Mouse (Mus musculus): ENCODE measurements around the gene Scarf1. TPM values are rescaled to one million over a fixed set of nuclear protein-coding genes. Genes with fewer than 3 reads are reported as not detected.

Scarf1 gene
- total RNA-seq, 2 experiments from 2014 or later: 1.3 TPM

GRCm38 (mm10) chr11:75519834-75520633 lies 6.7 kb downstream of the Scarf1 start:
- Histone ChIP-seq H3K27ac (no peak overlapping the region), H3K4me3 (no peak overlapping the region)
- no peak for DNase-seq (ENCODE audit: low spot score in 2 of 2)
- no peak for TF ChIP-seq CTCF (conservative IDR thresholded peaks at IDR 0.05)

GRCm38 (mm10) chr11:75521609-75522008 lies 8.3 kb downstream of the Scarf1 start:
- Histone ChIP-seq H3K27ac (no peak overlapping the region), H3K4me3 (no peak overlapping the region)
- no peak for DNase-seq (ENCODE audit: low spot score in 2 of 2)
- TF ChIP-seq CTCF (conservative IDR thresholded peaks at IDR 0.05): no peak

GRCm38 (mm10) chr11:75522793-75523192 lies 9.5 kb downstream of the Scarf1 start:
- no peak for TF ChIP-seq CTCF (conservative IDR thresholded peaks at IDR 0.05)
- Histone ChIP-seq H3K27ac (no peak overlapping the region), H3K4me3 (no peak overlapping the region)
- no peak for DNase-seq (ENCODE audit: low spot score in 2 of 2)

- TF ChIP-seq CTCF (conservative IDR thresholded peaks at IDR 0.05): no peak
- no peak for DNase-seq (ENCODE audit: low spot score in 2 of 2)
- no peak overlapping the region for H3K27ac ChIP-seq
- H3K4me3 ChIP-seq: no peak overlapping the region
Observed at GRCm38 (mm10) chr11:75525531-75526125, 12.3 kb downstream of the Scarf1 start.

- TF ChIP-seq CTCF (conservative IDR thresholded peaks at IDR 0.05): no peak
- Histone ChIP-seq H3K4me3 (no peak overlapping the region), H3K27ac (no peak overlapping the region)
- no peak for DNase-seq (ENCODE audit: low spot score in 2 of 2)
Observed at GRCm38 (mm10) chr11:75526943-75527342, 13.6 kb downstream of the Scarf1 start.

- no peak overlapping the region for H3K4me3 ChIP-seq
- TF ChIP-seq CTCF (conservative IDR thresholded peaks at IDR 0.05): no peak
- no peak for DNase-seq (ENCODE audit: low spot score in 2 of 2)
- H3K27ac ChIP-seq: no peak overlapping the region
Observed at GRCm38 (mm10) chr11:75529771-75530170, 16.4 kb downstream of the Scarf1 start.

GRCm38 (mm10) chr11:75530325-75530724 lies 17.0 kb downstream of the Scarf1 start:
- peak overlapping the region; percentile 99 for H3K27ac ChIP-seq
- peak; percentile 99 for TF ChIP-seq CTCF (conservative IDR thresholded peaks at IDR 0.05)
- DNase-seq (ENCODE audit: low spot score in 2 of 2): peak; percentile 94 to 100
- H3K4me3 ChIP-seq: peak overlapping the region; percentile 65

- Histone ChIP-seq H3K4me3 (peak overlapping the region; percentile 65), H3K27ac (peak overlapping the region; percentile 99)
- no peak for DNase-seq (ENCODE audit: low spot score in 2 of 2)
- no peak for TF ChIP-seq CTCF (conservative IDR thresholded peaks at IDR 0.05)
Observed at GRCm38 (mm10) chr11:75530845-75531373, 17.6 kb downstream of the Scarf1 start.

- peak within 1 kb of the TSS; percentile 99 for H3K27ac ChIP-seq
- no peak for TF ChIP-seq CTCF (conservative IDR thresholded peaks at IDR 0.05)
- peak within 1 kb of the TSS; percentile 65 for H3K4me3 ChIP-seq
- DNase-seq (ENCODE audit: low spot score in 2 of 2): peak; percentile 96 to 97
Observed at GRCm38 (mm10) chr11:75531469-75532242, 18.3 kb downstream of the Scarf1 start, which contains the start of gene Slc43a2. Gene Slc43a2, plus strand, starts transcription at chr11:75531694.

- H3K27ac ChIP-seq: peak overlapping the region; percentile 99
- peak overlapping the region; percentile 65 for H3K4me3 ChIP-seq
- TF ChIP-seq CTCF (conservative IDR thresholded peaks at IDR 0.05): 0 out of 2 replicates have a peak, but pooled peaks have one; percentile 13
- DNase-seq (ENCODE audit: low spot score in 2 of 2): no peak
Observed at GRCm38 (mm10) chr11:75532340-75533277, 19.3 kb downstream of the Scarf1 start.

GRCm38 (mm10) chr11:75533314-75534015 lies 20.1 kb downstream of the Scarf1 start:
- no peak for DNase-seq (ENCODE audit: low spot score in 2 of 2)
- no peak for TF ChIP-seq CTCF (conservative IDR thresholded peaks at IDR 0.05)
- H3K4me3 ChIP-seq: peak overlapping the region; percentile 65
- H3K27ac ChIP-seq: peak overlapping the region; percentile 99

Data from layer of hippocampus, adult 2 months (tissue).